Mouse (Mus musculus): Measurements from ENCODE around the gene Fam124a. TPM values are rescaled to one million over a fixed set of nuclear protein-coding genes. Genes with fewer than 3 reads are reported as not detected.

Fam124a gene
- polyA plus RNA-seq (2012; ENCODE audit: low replicate concordance), result 0.27 and 0.40 TPM in 2 replicates

GRCm38 (mm10) chr14:62555309-62555829 lies at the start of gene Fam124a:
Gene Fam124a, plus strand, starts transcription at chr14:62555737.

DNA sequence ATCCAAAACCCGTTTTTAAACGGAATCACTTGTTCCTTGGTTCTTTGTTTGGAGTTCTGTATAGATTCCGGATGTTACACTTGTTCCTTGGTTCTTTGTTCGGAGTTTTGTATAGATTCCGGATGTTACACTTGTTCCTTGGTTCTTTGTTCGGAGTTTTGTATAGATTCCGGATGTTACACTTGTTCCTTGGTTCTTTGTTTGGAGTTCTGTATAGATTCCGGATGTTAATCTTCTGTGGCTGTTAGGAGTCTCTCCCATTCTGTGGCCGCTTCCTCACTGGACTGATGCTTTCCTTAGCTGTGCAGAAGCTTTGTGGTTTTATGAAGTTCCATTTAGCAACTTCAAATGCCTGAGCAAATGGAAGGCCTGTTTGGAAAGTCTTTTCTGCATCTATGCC lies 11.3 kb downstream of the Fam124a start, which contains the start of gene Gm4131:
Gene Gm4131, minus strand, starts transcription at position 101 of the 400 bp plus-strand sequence.

Other genes starting within 250 kb of the Fam124a start
- gene Gucy1b2, start 99.4 kb upstream of the Fam124a start, polyA plus RNA-seq (2012; ENCODE audit: low replicate concordance), result not detected in 2 replicates
- not detected in 2 replicates for gene Gm4131, start 11.2 kb downstream of the Fam124a start, polyA plus RNA-seq (2012; ENCODE audit: low replicate concordance)
- not detected in 2 replicates for gene Serpine3, start 107.9 kb downstream of the Fam124a start, polyA plus RNA-seq (2012; ENCODE audit: low replicate concordance)
- 28.6 and 32.6 TPM in 2 replicates for gene Ints6, start 205.4 kb downstream of the Fam124a start, polyA plus RNA-seq (2012; ENCODE audit: low replicate concordance)

All from leukemia stem cell, adult 10-12 weeks (primary cell).